In the genomic region with DNA sequence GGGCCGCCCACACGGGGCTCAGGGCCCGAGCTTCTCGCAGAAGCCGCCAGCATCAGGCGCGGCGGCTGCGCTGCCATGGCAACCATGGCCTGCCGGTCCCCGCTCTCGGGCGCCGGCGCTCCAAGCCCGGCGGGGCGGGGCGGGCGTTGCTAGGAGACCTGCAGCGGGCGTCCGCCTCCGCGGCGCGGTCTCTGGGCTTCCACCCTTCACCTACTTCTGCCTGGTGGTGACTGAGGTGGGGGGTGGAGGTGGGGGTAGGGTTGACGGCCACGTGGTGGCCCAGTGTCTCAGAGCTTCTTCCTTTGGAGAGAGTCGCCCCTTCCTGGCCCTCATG, we compare ENCODE assay signal across 8 mouse cellular contexts.
A peak's percentile ranks its signal among the peaks of the same experiment; 100 is the strongest.
DNase-seq lines count a peak whose midpoint lies in the region; ATAC-seq lines count a peak whose summit lies in the region.

No protein-coding gene starts in this region.

- ATAC-seq in intestine, embryonic 16.5 days: peak; percentile 95
- ATAC-seq in megakaryocyte-erythroid progenitor cell, adult 5-6 weeks (replicated peaks; ENCODE audit: low FRiP score, low TSS enrichment, poor library complexity, severe bottlenecking): peak; percentile 85

- 0 out of 2 replicates have a peak overlapping the region, but pooled peaks have one; percentile 21 for H3K27ac ChIP-seq in intestine, embryonic 16.5 days (ENCODE audit: low read length)

- DNase-seq in adipocyte (ENCODE audit: low spot score): peak; percentile 70
- peak; percentile 78 to 86 for DNase-seq in cerebellum, postnatal 36 days
- peak; percentile 95 for DNase-seq in gastrocnemius, postnatal 10 days
- peak; percentile 95 to 97 for DNase-seq in left cerebral cortex, postnatal 25 days (ENCODE audit: low spot score in 2 of 2)
- DNase-seq in right cerebral cortex, postnatal 14 days: peak; percentile 93
- DNase-seq in urinary bladder, postnatal 25 days (ENCODE audit: low spot score): peak; percentile 81

- WGBS in intestine, embryonic 16.5 days: 0% methylated on average over 30 of the region's 30 CpGs

- peak overlapping the region; percentile 71 for H3K4me3 ChIP-seq in intestine, embryonic 16.5 days (ENCODE audit: low read length)

- H3K9ac ChIP-seq in intestine, embryonic 16.5 days (ENCODE audit: low read depth, low read length): peak overlapping the region; percentile 61

- H3K27me3 ChIP-seq in intestine, embryonic 16.5 days (replicated peaks; ENCODE audit: control insufficient read depth, insufficient read depth, low read length): peaks cover 7% of the 10 kb centered on the region; the same call in 1 of the 2 replicates

- peaks cover 10% of the 10 kb centered on the region; the same call in 1 of the 2 replicates for H3K4me1 ChIP-seq in intestine, embryonic 16.5 days (ENCODE audit: control insufficient read depth, insufficient read depth, low read length)

- peak overlapping the region; percentile 87 for H3K4me2 ChIP-seq in intestine, embryonic 16.5 days (ENCODE audit: low read depth, low read length)

- intact Hi-C loops in left cerebral cortex, postnatal 25 days (cut with DNase I): loop anchor here (5.0 kb wide), 2 partner anchors 66 to 89 kb away; partner anchors contain the start of gene Foxn3

- no peaks in the 10 kb centered on the region for H3K9me3 ChIP-seq in intestine, embryonic 16.5 days (ENCODE audit: control insufficient read depth, low read length)

- no peaks in the 10 kb centered on the region for H3K36me3 ChIP-seq in intestine, embryonic 16.5 days (ENCODE audit: control insufficient read depth, insufficient read depth, low read length)

Comparison
In these comparisons a context has a peak if more than half of its experiments do, and no peak if none do; other contexts are left out.
1. Peak in every context shown above with its lines: DNase-seq, ATAC-seq, H3K4me3 ChIP-seq and H3K27ac ChIP-seq.